Mouse (Mus musculus) intestine, embryonic 16.5 days (tissue): ENCODE results near the gene Chrd. TPM values are rescaled to one million over a fixed set of nuclear protein-coding genes. Genes with fewer than 3 reads are reported as not detected.

Source experiments
- ATAC-seq: fragments of 200-750 bp; cut with Nextera tagmentation; 2 replicates; pipeline ENCODE4 v1.8.0; 2017; ENCODE audit warnings: moderate TSS enrichment, moderate library complexity
- H3K27ac ChIP-seq: fragments of 300-500 bp; sonication (generic); 2 replicates; pipeline ENCODE4 v1.5.1; 2014; ENCODE audit warnings: mild to moderate bottlenecking, low read length
- H3K27me3 ChIP-seq: fragments of 300-500 bp; sonication (generic); replicated peaks from 2 replicates; pipeline ENCODE4 v1.6.1; 2014; ENCODE audit warnings: low read length, control low read depth, mixed read lengths; ENCODE audit not compliant: control insufficient read depth, insufficient read depth
- H3K36me3 ChIP-seq: fragments of 300-500 bp; sonication (generic); 2 replicates; pipeline ENCODE4 v1.6.1; 2014; ENCODE audit warnings: low read length, control low read depth; ENCODE audit not compliant: control insufficient read depth, insufficient read depth
- H3K4me1 ChIP-seq: fragments of 300-500 bp; sonication (generic); 2 replicates; pipeline ENCODE4 v1.6.1; 2014; ENCODE audit warnings: low read length, control low read depth, mixed read lengths; ENCODE audit not compliant: control insufficient read depth, insufficient read depth
- H3K4me2 ChIP-seq: fragments of 300-500 bp; sonication (generic); 2 replicates; pipeline ENCODE4 v1.6.1; 2014; ENCODE audit warnings: low read depth, low read length, control low read depth
- H3K4me3 ChIP-seq: fragments of 300-500 bp; sonication (generic); 2 replicates; pipeline ENCODE4 v1.5.1; 2014; ENCODE audit warnings: mild to moderate bottlenecking, low read length
- H3K9ac ChIP-seq: fragments of 300-500 bp; sonication (generic); 2 replicates; pipeline ENCODE4 v1.6.1; 2014; ENCODE audit warnings: low read depth, low read length
- H3K9me3 ChIP-seq: fragments of 300-500 bp; sonication (generic); 2 replicates; pipeline ENCODE4 v1.6.1; 2016; ENCODE audit warnings: low read length, control low read depth; ENCODE audit not compliant: control insufficient read depth
- WGBS: fragments of 180-500 bp; shearing (Covaris S2); extraction: QIAGEN DNeasy Blood & Tissue Kit; methylation state at CpG from one replicate; pipeline ENCODE4 v1.1.7; 2014; 5-methylcytosine and 5-hydroxymethylcytosine counted together
- polyA plus RNA-seq: library from polyadenylated mRNA; unstranded; fragments of >200 nt; fragmentation: Nextera tagmentation; extraction: Ambion mirVana; gene quantifications from 2 replicates; pipeline ENCODE4 v1.2.1, GENCODE M21; 2015

Gene Chrd
- polyA plus RNA-seq, 1 experiment from 2014 or later, result 3.0 TPM

GRCm38 (mm10) chr16:20781101-20781630, 48.2 kb downstream of the Chrd start:
- H3K9me3 ChIP-seq, result no peaks in the 10 kb centered on the region
- no peak overlapping the region for H3K27ac ChIP-seq
- no peak overlapping the region for H3K4me2 ChIP-seq
- H3K4me3 ChIP-seq, result no peak overlapping the region
- H3K27me3 ChIP-seq, result no peaks in the 10 kb centered on the region
- WGBS, result 74% methylated on average over 4 of the region's 4 CpGs
- no peak for ATAC-seq
- no peaks in the 10 kb centered on the region for H3K4me1 ChIP-seq
- H3K9ac ChIP-seq, result no peak overlapping the region
- no peaks in the 10 kb centered on the region for H3K36me3 ChIP-seq

DNA sequence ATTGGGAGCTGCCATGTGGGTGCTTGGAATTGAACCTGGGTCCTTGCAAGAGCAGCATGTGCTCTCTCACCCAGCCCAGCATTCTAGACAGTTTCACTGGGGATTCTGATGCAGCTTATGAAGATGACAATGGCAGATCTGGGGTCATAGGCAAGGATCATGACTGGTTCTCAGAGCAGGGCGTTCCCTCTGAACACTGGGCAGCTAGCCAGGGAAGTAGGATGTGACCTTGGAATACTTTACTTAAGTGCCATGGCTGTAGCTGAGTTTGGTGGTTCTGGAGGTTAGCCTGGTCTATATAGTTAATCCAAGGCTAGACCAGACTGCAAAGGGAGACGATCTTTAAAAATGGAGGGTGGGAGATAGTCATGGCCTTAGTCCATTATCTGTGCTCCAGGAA, 51.0 kb downstream of the Chrd start:
- Histone ChIP-seq H3K27me3 (no peaks in the 10 kb centered on the region), H3K36me3 (no peaks in the 10 kb centered on the region), H3K4me1 (no peaks in the 10 kb centered on the region), H3K9ac (no peak overlapping the region), H3K4me3 (no peak overlapping the region), H3K4me2 (no peak overlapping the region), H3K27ac (no peak overlapping the region), H3K9me3 (no peaks in the 10 kb centered on the region)
- no peak for ATAC-seq
- 80% methylated on average over 2 of the region's 2 CpGs for WGBS

GRCm38 (mm10) chr16:20784754-20785153, 51.8 kb downstream of the Chrd start:
- no peaks in the 10 kb centered on the region for H3K4me1 ChIP-seq
- H3K4me2 ChIP-seq, result no peak overlapping the region
- H3K9ac ChIP-seq, result no peak overlapping the region
- peak; percentile 33; the same call in 1 of the 2 replicates for ATAC-seq
- H3K27ac ChIP-seq, result no peak overlapping the region
- no peaks in the 10 kb centered on the region for H3K9me3 ChIP-seq
- H3K27me3 ChIP-seq, result no peaks in the 10 kb centered on the region
- H3K36me3 ChIP-seq, result no peaks in the 10 kb centered on the region
- H3K4me3 ChIP-seq, result no peak overlapping the region

DNA sequence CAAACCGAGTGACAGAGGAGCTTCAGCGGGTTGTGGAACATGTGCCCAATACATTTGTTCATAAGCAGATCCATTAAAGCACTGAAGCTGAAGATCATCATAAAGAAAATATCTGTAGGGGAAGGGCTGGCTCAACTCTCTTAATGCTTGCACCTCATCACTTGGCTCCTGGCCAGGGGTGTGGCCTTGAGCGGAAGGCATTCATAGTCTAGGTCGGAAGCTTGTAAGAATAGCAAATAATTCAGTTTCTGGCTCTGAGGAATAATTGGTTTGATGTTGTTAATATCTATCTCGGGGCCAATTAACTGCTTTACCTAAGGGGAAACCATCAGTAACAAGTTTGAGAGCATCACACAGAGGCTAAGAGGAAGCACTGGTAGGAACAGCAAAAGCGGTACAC, 53.6 kb downstream of the Chrd start:
- H3K4me1 ChIP-seq, result no peaks in the 10 kb centered on the region
- H3K27me3 ChIP-seq, result no peaks in the 10 kb centered on the region
- no peak overlapping the region for H3K9ac ChIP-seq
- H3K4me2 ChIP-seq, result no peak overlapping the region
- no peaks in the 10 kb centered on the region for H3K36me3 ChIP-seq
- H3K9me3 ChIP-seq, result no peaks in the 10 kb centered on the region
- ATAC-seq, result no peak
- WGBS, result 76% methylated on average over 6 of the region's 6 CpGs
- H3K4me3 ChIP-seq, result no peak overlapping the region
- no peak overlapping the region for H3K27ac ChIP-seq

DNA sequence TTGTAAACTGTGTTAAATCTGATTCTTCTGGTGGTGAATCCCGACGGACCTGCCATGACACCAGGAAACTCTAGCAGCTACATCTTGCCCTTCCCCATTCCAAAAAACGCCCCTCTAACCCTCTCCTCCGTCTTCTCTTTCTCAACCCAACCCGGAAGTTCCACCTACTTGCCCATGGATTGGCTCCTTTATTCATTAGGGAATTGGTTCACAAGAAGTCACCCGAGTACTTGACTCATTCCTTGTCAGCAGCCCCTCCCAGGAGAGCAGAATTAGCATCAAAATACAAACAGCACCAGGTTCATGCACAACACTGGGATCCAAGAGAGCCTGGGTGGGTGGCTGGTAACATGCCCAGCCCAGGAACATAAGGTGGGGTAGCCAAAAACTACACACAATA, 58.9 kb downstream of the Chrd start:
- Histone ChIP-seq H3K4me1 (no peaks in the 10 kb centered on the region), H3K4me3 (no peak overlapping the region), H3K9ac (no peak overlapping the region), H3K27ac (no peak overlapping the region), H3K36me3 (no peaks in the 10 kb centered on the region), H3K9me3 (no peaks in the 10 kb centered on the region), H3K27me3 (no peaks in the 10 kb centered on the region), H3K4me2 (no peak overlapping the region)
- whole genome bisulfite sequencing, result 66% methylated on average over 6 of the region's 6 CpGs
- no peak for ATAC-seq

Other genes starting within 250 kb of the Chrd start
- gene Eif2b5, start 234.3 kb upstream of the Chrd start, polyA plus RNA-seq, result 90.0 and 93.7 TPM in 2 replicates
- 15.7 and 18.5 TPM in 2 replicates for gene Dvl3, start 216.1 kb upstream of the Chrd start, polyA plus RNA-seq
- gene Ap2m1, start 197.6 kb upstream of the Chrd start, polyA plus RNA-seq, result 679 and 681 TPM in 2 replicates
- gene Abcf3, start 184.6 kb upstream of the Chrd start, polyA plus RNA-seq, result 64.8 and 67.7 TPM in 2 replicates
- gene Vwa5b2, start 143.7 kb upstream of the Chrd start, polyA plus RNA-seq, result 5.5 and 5.6 TPM in 2 replicates
- 31.7 and 34.7 TPM in 2 replicates for gene Eef1akmt4, start 121.5 kb upstream of the Chrd start, polyA plus RNA-seq
- gene Gm49333, start 121.5 kb upstream of the Chrd start, polyA plus RNA-seq, result not detected in 2 replicates
- 44.3 and 47.5 TPM in 2 replicates for gene Alg3, start 121.4 kb upstream of the Chrd start, polyA plus RNA-seq
- 0.38 and 0.40 TPM in 2 replicates for gene Camk2n2, start 111.8 kb upstream of the Chrd start, polyA plus RNA-seq
- 1.7 TPM in 2 replicates for gene Ece2, start 103.3 kb upstream of the Chrd start, polyA plus RNA-seq
- 276 and 309 TPM in 2 replicates for gene Psmd2, start 81.5 kb upstream of the Chrd start, polyA plus RNA-seq
- 158 and 162 TPM in 2 replicates for gene Eif4g1, start 64.8 kb upstream of the Chrd start, polyA plus RNA-seq
- gene Fam131a, start 39.9 kb upstream of the Chrd start, polyA plus RNA-seq, result 6.2 and 6.8 TPM in 2 replicates
- 84.5 and 95.5 TPM in 2 replicates for gene Polr2h, start 15.5 kb upstream of the Chrd start, polyA plus RNA-seq
- 12.0 and 13.1 TPM in 2 replicates for gene Clcn2, start 15.4 kb upstream of the Chrd start, polyA plus RNA-seq
- gene Thpo, start 1.4 kb downstream of the Chrd start, polyA plus RNA-seq, result 2.6 and 2.9 TPM in 2 replicates